Mouse (Mus musculus) hindlimb bud, embryonic 11.5 days (tissue): ENCODE measurements at regions not wholly inside any gene's neighbourhood (a gene's known extent, or its start where the extent isn't known, plus 50 kb on each side); places are given as distances from the start of the nearest gene placed in this dataset.
"Not testable (repeated sequence)": the region's sequence is repeated elsewhere in the genome, so short reads cannot be mapped to it uniquely, and the experiment has no call there.

Experiments used
- DNase-seq: peaks from one replicate; pipeline ENCODE4 v3.0.0-alpha.2; 2012; ENCODE audit warnings: low read depth, low spot score; ENCODE audit errors: extremely low spot score

- DNase-seq = no peak
Measured at GRCm38 (mm10) chr9:14056410-14057172, 218.3 kb upstream of the Sesn3 start.

DNA sequence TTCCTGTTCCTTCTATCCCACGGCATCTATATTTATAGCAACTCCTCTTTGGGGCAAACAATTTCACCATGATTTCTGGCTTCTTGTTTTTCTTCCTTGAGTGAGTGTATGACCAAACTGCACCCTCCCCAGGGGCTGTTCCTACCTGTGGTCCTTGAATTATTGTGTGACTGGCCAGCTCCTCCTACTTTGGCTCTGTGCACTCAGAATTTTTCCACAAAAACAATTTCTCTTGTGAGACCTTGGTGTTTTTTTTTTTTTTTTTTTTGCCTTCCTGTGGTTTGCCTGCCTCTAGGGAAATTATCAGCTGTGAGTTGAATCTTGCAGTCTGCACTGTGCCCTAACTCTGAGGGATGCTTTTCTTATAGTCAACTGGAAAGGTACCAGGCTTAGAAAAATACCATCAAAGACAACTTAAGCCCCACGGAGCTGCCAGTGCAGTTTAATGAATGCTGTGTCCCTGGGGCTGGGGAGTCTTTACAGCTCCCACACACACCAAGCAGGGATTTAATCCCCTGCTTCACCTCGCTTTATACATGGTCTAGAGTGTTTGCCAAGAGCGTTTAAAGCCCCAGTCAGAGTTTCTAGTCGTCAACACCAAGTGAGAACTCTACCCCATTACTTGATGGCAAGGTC, 216.2 kb upstream of the Sesn3 start:
- no peak for DNase-seq

DNA sequence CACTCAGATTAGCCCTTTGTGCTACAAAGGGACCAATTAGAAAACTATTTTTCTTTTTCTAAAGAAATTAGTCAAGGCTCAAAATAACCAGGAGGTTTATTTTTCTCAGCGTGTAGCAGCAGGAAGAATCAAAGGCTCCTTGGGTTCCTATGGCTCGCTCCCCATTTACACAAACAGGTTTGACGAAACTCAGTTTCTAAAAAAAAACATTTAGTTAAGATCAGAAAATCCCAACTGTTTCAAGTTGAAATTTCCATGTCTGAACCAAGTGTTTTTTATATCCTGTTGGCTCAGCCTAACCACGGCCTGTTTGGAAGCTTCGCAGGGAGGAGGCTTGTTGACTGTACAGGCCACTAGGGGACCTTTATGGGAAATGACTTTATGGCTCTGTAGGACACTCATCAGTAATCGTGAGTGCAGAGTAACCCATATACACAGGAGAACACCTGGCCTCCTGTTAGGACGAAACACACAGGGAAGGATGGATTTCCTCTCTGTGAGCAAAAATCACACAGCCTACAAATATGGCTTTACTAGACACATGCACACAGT, 215.6 kb upstream of the Sesn3 start:
- DNase-seq = no peak

GRCm38 (mm10) chr9:14060257-14060656, 214.6 kb upstream of the Sesn3 start:
- no peak for DNase-seq

- no peak for DNase-seq
Measured at GRCm38 (mm10) chr9:14061389-14061788, 213.5 kb upstream of the Sesn3 start.

- DNase-seq = no peak
Measured at GRCm38 (mm10) chr9:14061840-14062239, 213.0 kb upstream of the Sesn3 start.

DNA sequence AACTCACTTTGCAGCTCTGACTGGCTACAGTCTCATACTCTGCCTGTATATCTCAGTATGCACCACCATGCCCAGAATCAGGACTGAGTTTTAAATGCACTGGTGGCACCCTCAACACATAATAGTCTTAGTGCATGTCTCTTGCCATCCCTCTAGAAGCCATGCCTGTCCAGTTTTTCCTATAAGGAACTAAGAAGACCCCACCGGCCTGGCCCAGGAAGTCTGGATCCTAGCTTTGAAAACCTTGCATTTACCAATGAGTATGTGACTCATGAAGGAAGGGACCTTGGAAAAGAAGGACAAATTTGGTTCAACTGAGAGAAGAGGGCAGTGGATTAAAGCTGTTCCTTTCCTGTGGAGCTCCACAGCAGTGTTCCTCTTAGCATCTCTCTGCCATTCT, 212.2 kb upstream of the Sesn3 start:
- no peak for DNase-seq

DNA sequence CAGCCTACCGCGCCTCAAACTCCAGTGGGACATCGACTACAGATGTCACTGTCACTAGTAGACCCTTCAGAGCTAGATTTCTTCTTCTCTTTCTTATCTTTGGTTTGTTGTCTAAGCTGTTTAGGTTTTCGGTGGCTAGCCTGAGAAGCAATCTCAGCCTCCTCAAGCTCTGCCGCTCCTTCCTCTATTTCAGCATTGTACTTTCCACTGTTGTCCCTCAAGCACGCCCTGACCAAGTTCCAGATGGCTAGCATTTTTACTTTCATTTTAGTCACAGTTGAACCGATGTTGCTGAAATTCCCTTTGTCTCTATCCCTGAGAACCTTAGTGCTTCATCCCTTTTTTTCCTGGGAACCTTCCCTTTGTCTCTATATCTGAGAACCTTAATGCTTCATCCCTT, 208.1 kb upstream of the Sesn3 start:
- DNase-seq = not testable (repeated sequence)

GRCm38 (mm10) chr9:14069076-14069475, 205.8 kb upstream of the Sesn3 start:
- DNase-seq = no peak

DNA sequence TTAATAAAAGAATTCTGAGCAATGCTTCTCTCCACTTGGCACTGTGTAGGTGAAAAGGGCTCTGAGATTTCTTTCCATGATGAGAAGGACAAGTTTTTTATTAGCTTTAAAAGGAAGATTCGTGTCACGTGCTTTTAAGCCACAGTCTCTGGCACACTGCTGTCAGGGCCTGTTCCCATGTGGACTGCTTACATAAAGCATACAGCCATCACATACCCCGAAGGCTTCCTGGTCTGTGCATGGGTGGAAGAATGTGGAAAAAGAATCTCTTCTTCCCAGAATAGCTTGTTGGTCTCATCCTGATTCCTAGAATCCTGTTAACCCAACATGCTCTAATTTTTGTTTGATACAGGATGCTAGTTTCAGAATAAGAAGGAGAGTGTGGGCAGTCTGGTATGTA, 205.1 kb upstream of the Sesn3 start:
- no peak for DNase-seq

DNA sequence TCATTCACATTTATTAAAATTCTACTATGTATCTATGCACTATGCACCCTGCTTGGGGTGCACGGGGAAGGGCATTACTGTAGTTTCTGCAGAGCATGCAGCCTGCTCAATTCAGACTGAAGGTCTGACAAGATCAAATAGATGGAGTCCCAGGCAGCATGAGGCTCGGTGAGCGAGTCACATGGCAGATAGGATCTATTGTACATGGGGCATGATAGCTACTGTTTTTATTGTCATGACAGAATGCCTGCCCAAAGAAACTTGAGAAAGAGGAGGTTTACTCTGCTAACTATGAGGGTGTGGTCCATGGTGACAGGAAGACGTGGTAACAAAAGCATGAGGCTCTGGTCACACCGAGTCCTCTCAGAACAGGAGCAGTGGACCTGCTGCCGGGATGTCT, 203.1 kb upstream of the Sesn3 start:
- no peak for DNase-seq

- DNase-seq = no peak
Measured at GRCm38 (mm10) chr9:14072950-14073349, 201.9 kb upstream of the Sesn3 start.

DNA sequence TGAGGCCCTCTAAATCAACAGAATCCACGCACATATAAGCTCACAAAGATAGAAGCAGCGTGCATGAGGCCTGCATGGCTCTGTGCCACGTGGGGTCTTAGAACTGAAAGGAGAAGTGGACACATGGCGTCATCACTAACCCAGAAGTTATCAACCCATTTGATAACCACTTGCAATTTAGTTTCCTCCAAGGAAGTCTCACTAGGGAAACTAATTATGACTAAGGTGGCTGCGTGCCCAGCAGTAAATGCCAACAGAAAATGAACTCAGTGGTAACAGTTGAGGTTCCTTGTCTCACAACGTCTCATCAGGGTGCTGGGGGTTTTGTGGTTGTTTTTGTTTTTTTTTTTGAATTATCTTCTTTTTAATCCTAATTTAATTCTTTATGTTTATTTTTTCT, 200.6 kb upstream of the Sesn3 start:
- no peak for DNase-seq

DNA sequence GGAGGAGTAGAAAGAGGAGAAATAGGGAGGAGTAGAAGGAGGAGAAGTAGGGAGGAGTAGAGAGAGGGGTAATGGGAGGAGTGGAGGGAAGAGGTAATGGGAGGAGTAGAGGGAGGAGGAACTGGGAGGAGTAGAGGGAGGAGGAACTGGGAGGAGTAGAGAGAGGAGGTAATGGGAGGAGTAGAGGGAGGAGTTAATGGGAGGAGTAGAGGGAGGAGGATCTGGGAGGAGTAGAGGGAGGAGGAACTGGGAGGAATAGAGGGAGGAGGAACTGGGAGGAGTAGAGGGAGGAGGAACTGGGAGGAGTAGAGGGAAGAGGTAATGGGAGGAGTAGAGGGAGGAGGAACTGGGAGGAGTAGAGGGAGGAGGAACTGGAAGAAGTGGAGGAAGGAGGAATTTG, 200.0 kb upstream of the Sesn3 start:
- DNase-seq = not testable (repeated sequence)

- DNase-seq = no peak
Measured at GRCm38 (mm10) chr9:14075452-14075851, 199.4 kb upstream of the Sesn3 start.

- no peak for DNase-seq
Measured at GRCm38 (mm10) chr9:14075868-14076267, 199.0 kb upstream of the Sesn3 start.

- DNase-seq = no peak
Measured at GRCm38 (mm10) chr9:14076728-14077127, 198.1 kb upstream of the Sesn3 start.

- DNase-seq = no peak
Measured at GRCm38 (mm10) chr9:14081138-14081537, 193.7 kb upstream of the Sesn3 start.

DNA sequence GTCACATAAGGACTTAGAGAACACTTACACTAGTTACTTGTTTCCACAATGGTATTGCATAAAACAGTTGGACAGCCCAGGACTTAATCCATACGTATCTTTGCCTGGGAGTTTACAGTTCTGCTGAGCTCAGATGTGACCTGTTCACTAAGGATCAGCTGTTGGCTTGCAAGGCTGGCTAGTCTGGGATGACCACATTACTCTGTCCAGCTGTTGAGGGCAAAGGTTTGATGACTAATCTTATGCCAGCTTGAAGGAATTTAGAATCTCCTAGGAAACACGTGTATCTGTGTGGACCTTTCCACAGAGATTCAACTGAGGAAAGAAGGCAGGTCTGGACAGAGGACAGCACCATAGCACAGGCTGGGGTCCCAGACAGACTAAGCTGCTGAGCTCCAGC, 188.7 kb upstream of the Sesn3 start:
- DNase-seq = no peak

- DNase-seq = no peak
Measured at GRCm38 (mm10) chr9:14086611-14087010, 188.3 kb upstream of the Sesn3 start.

- no peak for DNase-seq
Measured at GRCm38 (mm10) chr9:14087874-14088273, 187.0 kb upstream of the Sesn3 start.

DNA sequence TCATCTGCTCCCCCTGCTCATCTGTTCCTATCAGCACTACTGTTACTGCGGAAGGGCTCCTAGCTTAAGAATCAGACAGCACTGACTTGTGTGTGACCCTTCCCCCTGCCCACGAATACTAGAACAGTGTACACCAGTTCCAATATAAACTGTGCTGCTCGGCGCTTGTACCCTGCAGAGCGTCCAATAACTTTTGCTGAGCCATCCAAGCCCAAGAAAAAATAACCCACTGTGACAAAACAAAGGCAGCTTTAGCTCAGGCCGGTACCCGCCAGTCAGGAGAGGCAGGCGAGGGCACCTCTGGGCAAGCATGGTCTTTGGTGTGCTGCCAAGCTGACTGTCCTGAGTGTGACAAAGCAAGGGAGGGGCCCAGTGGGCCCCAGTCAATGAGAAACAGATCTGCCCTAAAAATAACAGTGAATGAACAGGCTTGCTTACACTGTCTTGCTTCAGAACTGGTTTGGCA, 185.0 kb upstream of the Sesn3 start:
- no peak for DNase-seq
